Mouse (Mus musculus) ES-Bruce4 (cell line): Measurements from ENCODE around the gene E2f8.

Source experiments
- CTCF ChIP-seq: IDR thresholded peaks from one replicate; pipeline ENCODE4 v1.8.1; 2011; ENCODE audit warnings: low read depth, low read length
- EP300 ChIP-seq: IDR thresholded peaks from 2 replicates; pipeline ENCODE4 v1.6.1; 2011; ENCODE audit warnings: low read depth, low read length; ENCODE audit not compliant: insufficient read depth
- POLR2A ChIP-seq: IDR thresholded peaks from one replicate; pipeline ENCODE4 v1.8.1; 2011; ENCODE audit warnings: low read length; ENCODE audit not compliant: insufficient read depth

GRCm38 (mm10) chr7:48834371-48834970, 46.9 kb downstream of the E2f8 start:
- TF ChIP-seq CTCF (no peak), EP300 (no peak), POLR2A (no peak)
